Mouse (Mus musculus) mature B cell (primary cell): ENCODE data around the gene Gga3.
"Not testable (repeated sequence)": the region's sequence is repeated elsewhere in the genome, so short reads cannot be mapped to it uniquely, and the experiment has no call there.

Experiments used
- in situ Hi-C: fragments of 300-500 bp; cut with MboI; formaldehyde crosslinking; loops from 2 replicates; pipeline ENCODE4 v1.14.3; 2019

The Gga3 gene

GRCm38 (mm10) chr11:115603476-115604303, at the start of gene Gga3, which contains the start of gene Mrps7:
TSS of gene Gga3 (minus strand) at chr11:115604051.
TSS of gene Mrps7 (plus strand) at chr11:115603925.
- in situ Hi-C loops, result no loop called here

DNA sequence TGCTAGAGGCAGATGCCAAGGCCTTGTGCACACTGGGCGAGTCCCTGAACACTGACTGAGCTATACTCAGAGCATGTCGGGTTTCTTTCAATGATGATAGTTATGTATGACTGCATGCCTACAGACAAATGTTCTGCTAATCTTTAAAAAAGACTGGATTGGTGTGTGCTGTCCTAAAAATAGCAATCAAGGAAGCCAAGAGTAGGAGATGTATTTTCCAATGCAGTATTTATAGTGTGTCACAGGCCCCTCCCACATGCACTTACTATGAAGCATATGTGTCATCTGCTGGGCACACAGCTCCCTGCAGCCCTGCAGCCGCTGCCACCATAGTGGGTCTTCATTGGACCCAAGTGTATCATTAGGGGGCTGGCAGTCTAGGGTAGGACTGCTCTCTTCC, 49.3 kb upstream of the Gga3 start:
- in situ Hi-C loops, result no loop called here

DNA sequence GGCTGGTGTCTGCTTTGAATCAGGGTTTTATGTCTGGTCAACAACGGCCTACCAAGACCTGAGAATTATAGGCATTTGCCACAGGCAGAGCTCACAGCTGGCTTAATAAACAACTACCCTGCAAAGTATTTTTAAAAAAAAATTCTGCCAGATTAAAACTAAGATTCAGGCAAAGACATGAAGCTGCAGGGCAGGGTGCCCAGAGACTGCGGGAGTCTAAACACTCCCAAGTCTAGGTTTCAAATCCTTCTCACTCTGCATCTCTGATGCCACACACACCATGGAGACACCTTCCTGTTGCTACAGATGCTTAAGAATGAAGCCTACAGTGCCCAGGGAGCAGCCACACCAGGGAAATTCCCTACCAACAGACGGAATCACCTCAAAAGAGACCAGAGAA, 47.8 kb upstream of the Gga3 start:
- in situ Hi-C loops, result no loop called here

DNA sequence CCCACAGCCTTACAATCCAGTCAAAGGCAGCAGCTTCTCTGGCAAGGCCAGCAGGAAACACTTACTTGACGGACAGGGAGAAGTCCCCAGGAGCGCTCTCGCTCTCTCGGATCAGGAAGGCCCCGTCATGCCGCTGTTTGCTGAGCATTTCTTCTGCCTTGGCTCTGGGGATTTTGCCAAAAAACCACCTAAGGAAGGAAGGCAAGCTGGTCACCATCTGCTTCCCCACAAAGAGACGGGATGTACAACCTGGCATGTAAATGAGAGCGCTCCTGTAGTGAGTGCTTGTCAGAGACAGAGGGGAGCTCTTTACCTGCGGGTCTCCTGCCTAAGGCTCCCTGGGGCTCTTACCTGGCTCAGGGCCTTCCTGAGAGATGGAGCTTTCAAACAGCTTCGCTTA, 45.9 kb upstream of the Gga3 start:
- in situ Hi-C loops, result no loop called here

GRCm38 (mm10) chr11:115647459-115647858, 43.6 kb upstream of the Gga3 start:
- in situ Hi-C loops, result no loop called here

GRCm38 (mm10) chr11:115646439-115646838, 42.6 kb upstream of the Gga3 start:
- in situ Hi-C loops, result no loop called here

DNA sequence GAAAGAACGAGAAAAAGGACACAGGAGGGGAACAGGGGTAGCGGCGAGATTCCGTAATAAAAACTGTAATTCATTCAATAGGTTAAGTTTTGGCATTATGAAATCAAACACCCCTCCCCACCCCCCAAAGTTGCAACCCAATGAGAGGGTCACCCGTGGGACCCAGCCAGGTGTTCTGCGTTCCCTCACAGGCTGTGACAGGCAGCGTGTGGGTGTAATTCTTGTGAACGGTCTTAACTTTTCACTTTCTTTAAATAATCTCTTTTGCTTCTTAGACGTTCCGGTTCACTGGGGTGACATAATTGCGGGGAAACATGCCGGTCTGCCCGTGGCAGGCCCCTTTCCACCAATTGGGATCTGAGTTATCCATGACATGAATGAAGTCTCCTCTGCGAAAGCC, 41.6 kb upstream of the Gga3 start:
- in situ Hi-C loops, result not testable (repeated sequence)

- in situ Hi-C loops, result loop anchor here (5.0 kb wide), 1 partner anchor 73 kb away; no protein-coding TSS in a partner anchor
Observed at GRCm38 (mm10) chr11:115644308-115644707, 40.5 kb upstream of the Gga3 start.

DNA sequence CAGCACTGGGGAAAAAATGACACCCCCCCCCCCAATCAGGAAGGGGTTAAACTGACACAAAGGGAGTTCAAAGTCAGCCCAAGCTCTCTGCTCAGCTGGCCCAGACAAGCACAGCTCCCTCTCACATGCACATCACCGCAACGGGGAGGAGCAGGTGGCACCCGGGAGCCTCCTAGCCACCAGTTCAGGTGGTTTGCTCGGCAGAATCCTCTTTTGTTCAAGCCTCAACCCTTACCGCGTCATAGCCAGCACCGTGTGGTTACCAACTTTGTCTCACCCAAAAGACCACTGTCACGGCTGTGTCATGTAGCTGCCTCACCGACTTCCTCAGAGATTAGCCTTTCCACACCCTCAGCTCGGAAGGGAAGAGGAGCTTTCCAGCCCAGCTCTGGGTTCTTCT, 39.4 kb upstream of the Gga3 start:
- in situ Hi-C loops, result loop anchor here (5.0 kb wide), 1 partner anchor 74 kb away; no protein-coding TSS in a partner anchor

DNA sequence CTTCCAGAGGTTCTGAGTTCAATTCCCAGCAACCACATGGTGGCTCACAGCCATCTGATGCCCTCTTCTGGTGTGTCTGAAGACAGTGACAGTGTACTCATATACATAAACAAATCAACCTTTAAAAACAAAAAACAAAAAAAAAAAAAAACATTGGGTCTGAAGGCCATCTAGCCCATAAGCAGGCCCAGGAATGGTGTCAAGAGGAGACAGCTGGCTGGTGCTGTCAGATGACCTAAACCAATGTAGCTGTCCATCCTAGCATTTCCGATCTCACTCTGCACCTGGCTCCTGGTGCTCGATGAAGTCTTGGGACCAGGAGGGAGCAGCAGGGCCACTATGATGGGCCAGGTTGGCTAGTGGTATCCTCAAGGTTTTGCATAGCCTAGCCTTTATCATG, 38.9 kb upstream of the Gga3 start:
- in situ Hi-C loops, result loop anchor here (5.0 kb wide), 1 partner anchor 75 kb away; no protein-coding TSS in a partner anchor

- in situ Hi-C loops, result loop anchor here (5.0 kb wide), 1 partner anchor 76 kb away; no protein-coding TSS in a partner anchor
Observed at GRCm38 (mm10) chr11:115641664-115642036, 37.8 kb upstream of the Gga3 start.

DNA sequence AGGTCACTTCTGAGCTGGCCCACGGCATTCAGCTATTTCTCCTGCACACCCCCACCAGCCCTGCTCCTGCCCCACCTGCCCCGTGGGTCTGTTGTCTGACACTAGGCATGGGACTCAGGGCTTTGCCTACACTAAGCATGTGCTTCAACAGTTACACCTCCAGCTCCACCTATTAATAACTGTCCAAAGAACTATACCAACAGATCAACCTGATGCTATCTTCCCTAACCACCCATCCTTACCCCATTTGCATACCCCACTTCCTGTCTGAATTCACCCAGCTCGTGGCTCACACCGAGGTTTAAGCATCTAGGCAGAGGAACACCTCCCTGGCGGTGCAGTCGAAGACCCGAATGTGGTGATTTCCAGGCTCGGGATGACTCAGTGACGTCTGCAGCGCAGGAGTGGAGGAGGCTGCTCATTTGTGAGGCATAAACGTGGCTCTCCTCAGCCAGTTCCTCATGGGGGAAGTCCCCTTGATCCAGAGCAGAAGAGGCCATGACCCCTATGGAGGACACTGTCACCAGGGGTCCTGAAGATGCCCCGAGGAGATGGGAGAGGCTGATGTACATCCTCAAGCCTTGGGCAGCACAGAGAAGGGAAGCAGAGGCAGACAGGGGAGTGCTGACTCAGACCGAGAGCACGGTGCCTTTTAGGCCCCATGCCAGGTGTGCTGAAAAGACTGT, 37.3 kb upstream of the Gga3 start:
- in situ Hi-C loops, result loop anchor here (5.0 kb wide), 1 partner anchor 76 kb away; no protein-coding TSS in a partner anchor

DNA sequence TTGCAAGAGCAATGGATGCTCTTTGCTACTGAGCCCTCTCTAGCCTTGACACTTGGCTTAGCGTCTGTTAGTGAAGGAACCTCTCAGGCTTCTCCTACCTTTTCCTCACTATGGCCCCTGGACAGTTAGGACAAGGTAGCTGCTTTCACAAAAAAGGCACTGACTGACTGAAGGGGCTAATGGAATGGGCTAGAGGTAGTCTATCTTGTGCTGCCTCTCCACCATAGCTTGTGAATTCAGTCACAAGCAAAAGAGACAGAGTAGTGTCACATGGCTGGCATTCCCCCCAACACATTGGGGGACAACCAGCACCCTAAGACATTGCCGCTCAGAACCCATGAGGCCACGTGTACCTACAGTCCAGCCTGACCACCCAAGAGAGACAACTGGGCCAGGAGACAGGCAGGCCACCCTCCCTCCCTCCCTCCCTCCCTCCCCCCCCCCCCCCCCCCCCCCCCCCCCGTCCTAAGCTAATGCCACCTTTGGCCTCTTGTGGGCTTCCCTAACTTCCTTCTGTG, 36.5 kb upstream of the Gga3 start:
- in situ Hi-C loops, result loop anchor here (5.0 kb wide), 1 partner anchor 77 kb away; no protein-coding TSS in a partner anchor

DNA sequence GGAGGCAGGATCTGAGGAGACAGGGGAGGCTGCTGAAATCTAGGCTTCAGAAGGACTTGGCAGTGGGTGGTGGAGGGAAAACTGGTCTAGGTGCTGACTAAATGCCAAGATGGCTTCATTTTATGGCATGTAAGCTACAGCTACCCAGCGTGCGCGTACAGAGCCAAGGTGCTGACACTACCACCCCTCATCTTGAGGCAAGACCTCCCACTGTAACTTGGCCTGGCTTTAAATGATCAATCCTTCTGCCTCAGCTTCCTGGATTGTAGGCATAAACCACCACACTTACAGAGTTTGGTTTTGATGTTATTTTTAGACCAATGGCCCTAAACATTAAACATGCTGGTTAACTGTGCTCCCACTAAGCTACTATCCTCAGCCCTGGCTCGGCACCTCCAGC, 35.7 kb upstream of the Gga3 start:
- in situ Hi-C loops, result no loop called here

DNA sequence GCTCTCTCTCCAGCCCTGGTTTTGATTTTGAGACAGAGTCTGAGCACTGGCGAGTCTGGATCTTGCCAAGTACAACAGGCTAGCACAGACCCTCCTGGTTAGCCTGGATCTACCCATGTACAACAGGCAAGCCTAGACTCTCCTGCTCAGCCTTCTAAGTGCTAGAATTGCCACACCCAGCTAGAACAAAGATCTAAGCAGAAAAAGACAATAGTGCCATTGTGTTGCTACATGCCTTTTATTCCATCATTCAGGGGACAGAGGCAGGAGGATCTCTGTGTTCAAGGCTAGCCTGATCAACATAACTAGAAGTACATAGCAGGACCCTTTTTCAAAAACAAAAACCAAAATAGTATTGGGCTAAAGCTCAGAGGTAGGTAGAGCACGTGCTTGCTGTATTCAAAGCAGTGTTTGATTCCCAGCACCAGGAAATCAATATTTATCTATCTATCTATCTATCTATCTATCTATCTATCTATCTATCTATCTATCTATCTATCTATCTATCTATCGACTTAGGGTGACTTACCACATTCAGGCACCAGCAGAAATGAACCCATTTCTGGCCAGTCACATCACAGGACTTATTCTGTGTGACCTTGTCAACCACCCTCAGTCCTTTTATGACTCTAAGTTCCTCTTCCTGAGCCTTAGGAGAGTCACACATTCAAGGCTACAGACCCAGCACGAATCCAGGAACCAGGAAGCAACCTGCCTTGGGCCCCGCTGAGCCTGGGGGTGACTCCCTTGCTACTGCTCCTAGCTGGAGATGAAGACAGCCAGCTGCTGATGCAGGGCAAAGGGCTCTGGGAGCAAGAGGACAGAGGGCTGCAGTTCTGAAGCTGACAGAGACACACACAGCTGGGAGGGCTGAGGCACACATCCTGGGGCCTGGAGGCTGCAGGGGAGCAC, 34.9 kb upstream of the Gga3 start:
- in situ Hi-C loops, result no loop called here

- in situ Hi-C loops, result no loop called here
Observed at GRCm38 (mm10) chr11:115636960-115637359, 33.1 kb upstream of the Gga3 start.

- in situ Hi-C loops, result no loop called here
Observed at GRCm38 (mm10) chr11:115635484-115635883, 31.6 kb upstream of the Gga3 start.

GRCm38 (mm10) chr11:115635041-115635440, 31.2 kb upstream of the Gga3 start:
- in situ Hi-C loops, result no loop called here

DNA sequence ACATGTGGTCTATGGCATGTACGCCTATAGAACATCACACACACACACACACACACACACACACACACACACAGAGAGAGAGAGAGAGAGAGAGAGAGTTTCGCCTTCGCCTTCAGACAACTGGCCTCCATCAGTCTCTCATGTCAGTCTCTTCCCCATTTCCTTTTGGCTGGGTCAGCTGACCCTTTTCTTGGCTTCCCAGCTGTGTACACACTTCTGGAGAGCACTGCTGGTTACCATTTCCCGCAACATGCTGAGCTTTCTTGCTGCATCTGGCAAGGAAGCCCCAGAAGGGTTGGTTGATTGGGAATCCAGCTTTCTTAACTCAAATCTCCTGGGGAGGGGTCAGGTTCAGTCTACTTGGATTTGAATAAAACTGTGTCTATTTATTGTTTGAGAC, 30.3 kb upstream of the Gga3 start:
- in situ Hi-C loops, result no loop called here

- in situ Hi-C loops, result no loop called here
Observed at GRCm38 (mm10) chr11:115632862-115633261, 29.0 kb upstream of the Gga3 start.

DNA sequence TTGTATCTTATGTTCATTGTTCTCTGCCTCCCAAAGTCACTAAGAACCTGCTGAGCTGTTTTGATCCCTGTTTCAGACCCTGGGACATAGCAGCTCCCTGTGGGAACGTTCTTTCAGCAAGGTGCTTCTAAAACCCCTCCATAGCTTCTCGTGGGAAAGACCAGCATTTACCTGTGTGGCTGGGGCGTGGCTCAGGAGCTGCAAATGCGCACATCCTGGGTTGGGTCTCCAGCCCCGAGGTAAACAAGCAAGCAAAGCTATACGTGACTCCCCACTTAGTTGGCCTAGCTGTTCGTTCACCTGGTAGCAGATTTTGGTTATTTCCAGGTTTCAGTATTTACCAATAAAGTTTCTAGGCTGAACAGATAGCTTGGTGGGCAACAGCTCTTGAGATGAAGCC, 28.4 kb upstream of the Gga3 start:
- in situ Hi-C loops, result no loop called here

GRCm38 (mm10) chr11:115631505-115631890, 27.6 kb upstream of the Gga3 start:
- in situ Hi-C loops, result no loop called here
